28 mouse cellular contexts compared by ENCODE assay signal in the genomic region with DNA sequence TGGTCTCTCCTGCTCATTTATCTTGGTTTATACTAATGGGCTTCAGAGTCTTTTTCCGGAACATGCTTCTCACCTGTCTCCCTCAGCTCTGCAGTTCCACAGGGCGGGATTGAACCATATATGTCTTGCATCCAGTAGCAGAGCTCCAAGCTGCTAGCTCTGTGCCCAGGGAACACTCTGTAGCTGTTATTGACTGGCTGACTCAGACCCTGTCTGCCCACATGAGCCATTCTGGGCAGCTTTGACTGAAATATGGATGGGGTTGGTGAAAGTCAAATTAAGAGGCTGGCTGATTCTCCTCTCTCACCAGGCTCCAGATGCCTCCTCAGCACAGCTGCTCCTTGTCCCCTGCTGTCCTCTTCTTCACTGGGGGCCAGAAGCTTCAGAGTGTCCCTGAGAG.
DNase-seq lines count a peak whose midpoint lies in the region; ATAC-seq and TF ChIP-seq lines count a peak whose summit lies in the region.
"Had no signal": no experiment of that assay in that cellular context is flagged by ENCODE, and none has a peak within 500 bp of the region (broad histone marks: within the 10 kb centered on the region; RNA-seq: fewer than 3 reads in every experiment).

No protein-coding gene starts in this region.

- no peaks in the 10 kb centered on the region for H3K4me1 ChIP-seq in lung, adult 2 months (ENCODE audit: control insufficient read depth, insufficient read depth, low read length)
- H3K4me1 ChIP-seq: liver, embryonic 12.5 days had no signal

- intact Hi-C loops in left cerebral cortex, postnatal 36 days (cut with DNase I), result no loop called here

- 99% methylated on average over 2 of the region's 2 CpGs for WGBS in lung, adult 2 months

- TF ChIP-seq POLR2A in lung, adult 2 months (IDR thresholded peaks at IDR 0.05; ENCODE audit: borderline replicate concordance, extremely low read depth, low read depth, low read length), result no peak

- no peak overlapping the region for H3K4me3 ChIP-seq in lung, adult 2 months (replicated peaks; ENCODE audit: extremely low read depth, low read depth, low read length)
- H3K4me3 ChIP-seq: hindbrain, embryonic 13.5 days; liver, embryonic 12.5 days; megakaryocyte, embryonic 14.5 days; midbrain, embryonic 12.5 days; myocyte; neural tube, embryonic 12.5 days had no signal

- no peak for TF ChIP-seq CTCF in lung, adult 2 months (IDR thresholded peaks at IDR 0.05; ENCODE audit: insufficient read depth, low read length)

- ATAC-seq in frontal cortex, adult (ENCODE audit: low TSS enrichment), result peak; percentile 91
- ATAC-seq: forebrain, embryonic 14.5 days; intestine, postnatal 0 days; liver, embryonic 12.5 days; liver, postnatal 0 days; lung, postnatal 0 days had no signal

- no peak for DNase-seq in frontal cortex, postnatal 10 days (ENCODE audit: low spot score in 2 of 2)
- DNase-seq in layer of hippocampus, adult 18-20 months (ENCODE audit: low spot score in 2 of 2), result peak; percentile 30 to 75
- DNase-seq in layer of hippocampus, postnatal 10 days (ENCODE audit: low spot score in 2 of 2), result no peak
- DNase-seq in left cerebral cortex, postnatal 36 days (ENCODE audit: low spot score in 2 of 2), result peak; percentile 53 to 65
- no peak for DNase-seq in left cerebral cortex, adult 11 months (ENCODE audit: low spot score)
- peak; percentile 61 for DNase-seq in NIH3T3 (ENCODE audit: low read depth)
- no peak for DNase-seq in lung, adult 2 months
- DNase-seq: adrenal gland, adult 8-10 months; cerebellum, adult 8-10 months; cerebellum, postnatal 25 days; gastrocnemius, postnatal 25 days; heart, adult 18-20 months; heart, postnatal 36 days; kidney, adult 9 months; kidney, postnatal 10 days; liver, postnatal 0 days; lung, postnatal 4 days; right cerebral cortex, postnatal 14 days had no signal

Comparison
In these comparisons a context has a peak if more than half of its experiments do, and no peak if none do; other contexts are left out.
1. DNase-seq: peak in layer of hippocampus, adult 18-20 months (2 of 2), left cerebral cortex, postnatal 36 days (2 of 2) and NIH3T3 (single experiment); none in frontal cortex, postnatal 10 days (0 of 2), layer of hippocampus, postnatal 10 days (0 of 2), left cerebral cortex, adult 11 months (single experiment) and lung, adult 2 months (single experiment).